Mouse (Mus musculus) forebrain, embryonic 13.5 days (tissue): ENCODE results near the gene Ly6c2. TPM values are rescaled to one million over a fixed set of nuclear protein-coding genes. Genes with fewer than 3 reads are reported as not detected.
"Not testable (repeated sequence)": the region's sequence is repeated elsewhere in the genome, so short reads cannot be mapped to it uniquely, and the experiment has no call there.

Experiments
- ATAC-seq: fragments of 200-750 bp; cut with Nextera tagmentation; 2 replicates; pipeline ENCODE4 v1.8.0; 2017
- H3K27ac ChIP-seq: fragments of 300-500 bp; sonication (generic); 2 replicates; pipeline ENCODE4 v1.5.1; 2015; ENCODE audit warnings: inconsistent platforms, mild to moderate bottlenecking, moderate library complexity
- H3K27me3 ChIP-seq: fragments of 300-500 bp; sonication (generic); 2 replicates; pipeline ENCODE4 v1.6.1; 2015; ENCODE audit warnings: mild to moderate bottlenecking, inconsistent platforms
- H3K36me3 ChIP-seq: fragments of 300-500 bp; sonication (generic); 2 replicates; pipeline ENCODE4 v1.6.1; 2015; ENCODE audit warnings: mild to moderate bottlenecking, inconsistent platforms; ENCODE audit not compliant: poor library complexity, severe bottlenecking
- H3K4me1 ChIP-seq: fragments of 300-500 bp; sonication (generic); 2 replicates; pipeline ENCODE4 v1.6.1; 2015; ENCODE audit warnings: inconsistent platforms
- H3K4me2 ChIP-seq: fragments of 300-500 bp; sonication (generic); 2 replicates; pipeline ENCODE4 v1.6.1; 2015; ENCODE audit warnings: inconsistent platforms, mild to moderate bottlenecking, moderate library complexity
- H3K4me3 ChIP-seq: fragments of 300-500 bp; sonication (generic); 2 replicates; pipeline ENCODE4 v1.5.1; 2015; ENCODE audit warnings: mild to moderate bottlenecking, inconsistent platforms
- H3K9ac ChIP-seq: fragments of 300-500 bp; sonication (generic); 2 replicates; pipeline ENCODE4 v1.6.1; 2015; ENCODE audit warnings: mild to moderate bottlenecking, inconsistent platforms
- H3K9me3 ChIP-seq: fragments of 300-500 bp; sonication (generic); replicated peaks from 2 replicates; pipeline ENCODE4 v1.6.1; 2016; ENCODE audit warnings: inconsistent platforms
- WGBS: fragments of 180-500 bp; shearing (Covaris S2); methylation state at CpG from one replicate; pipeline ENCODE4 v1.1.7; 2015; 5-methylcytosine and 5-hydroxymethylcytosine counted together
- polyA plus RNA-seq: library from polyadenylated mRNA; unstranded; fragments of >200 nt; fragmentation: Nextera tagmentation; extraction: Ambion mirVana; gene quantifications from 2 replicates; pipeline ENCODE4 v1.2.1, GENCODE M21; 2015

Ly6c2 gene
- polyA plus RNA-seq, result not detected in 2 replicates

- ATAC-seq, H3K4me1 ChIP-seq, H3K27ac ChIP-seq, H3K4me3 ChIP-seq, H3K36me3 ChIP-seq, H3K9me3 ChIP-seq, H3K9ac ChIP-seq, H3K4me2 ChIP-seq, H3K27me3 ChIP-seq: not testable (repeated sequence)
- WGBS, result 83% methylated on average over 1 of the region's 1 CpGs
These were observed at the start of gene Ly6c2 for GRCm38 (mm10) chr15:75111861-75112630. Gene Ly6c2 (minus strand): TSS chr15:75111970.

- Histone ChIP-seq H3K4me2 (no peak overlapping the region), H3K9ac (no peak overlapping the region), H3K27ac (no peak overlapping the region), H3K4me3 (no peak overlapping the region), H3K36me3 (no peaks in the 10 kb centered on the region), H3K4me1 (no peaks in the 10 kb centered on the region), H3K9me3 (no peaks in the 10 kb centered on the region; the same call in 1 of the 2 replicates), H3K27me3 (no peaks in the 10 kb centered on the region)
- 54% methylated on average over 1 of the region's 1 CpGs for WGBS
- ATAC-seq, result no peak
These were observed 45.9 kb upstream of the Ly6c2 start for GRCm38 (mm10) chr15:75157646-75158045.

GRCm38 (mm10) chr15:75154940-75155339 lies 43.2 kb upstream of the Ly6c2 start, which contains the start of gene Ly6g:
Gene Ly6g (plus strand): TSS chr15:75155240.
- Histone ChIP-seq H3K9me3 (no peaks in the 10 kb centered on the region; the same call in 1 of the 2 replicates), H3K4me2 (no peak within 1 kb of the TSS), H3K27ac (no peak within 1 kb of the TSS), H3K9ac (no peak within 1 kb of the TSS), H3K36me3 (no peaks in the 10 kb centered on the region), H3K27me3 (no peaks in the 10 kb centered on the region), H3K4me3 (no peak within 1 kb of the TSS), H3K4me1 (no peaks in the 10 kb centered on the region)
- 95% methylated on average over 1 of the region's 1 CpGs for WGBS
- no peak for ATAC-seq

GRCm38 (mm10) chr15:75153087-75153486 lies 41.3 kb upstream of the Ly6c2 start:
- H3K4me2 ChIP-seq, result no peak overlapping the region
- ATAC-seq, result no peak

GRCm38 (mm10) chr15:75143735-75144134 lies 32.0 kb upstream of the Ly6c2 start:
- Histone ChIP-seq H3K27ac (no peak overlapping the region), H3K4me3 (no peak overlapping the region), H3K9ac (no peak overlapping the region), H3K27me3 (no peaks in the 10 kb centered on the region), H3K9me3 (no peaks in the 10 kb centered on the region), H3K36me3 (no peaks in the 10 kb centered on the region), H3K4me2 (no peak overlapping the region), H3K4me1 (no peaks in the 10 kb centered on the region)
- ATAC-seq, result no peak
- WGBS, result 65% methylated on average over 3 of the region's 3 CpGs

More at GRCm38 (mm10) chr15:75153087-75153486, 41.3 kb upstream of the Ly6c2 start:
- Histone ChIP-seq H3K27ac (no peak overlapping the region), H3K27me3 (no peaks in the 10 kb centered on the region), H3K36me3 (no peaks in the 10 kb centered on the region), H3K4me3 (no peak overlapping the region), H3K4me1 (no peaks in the 10 kb centered on the region), H3K9ac (no peak overlapping the region), H3K9me3 (no peaks in the 10 kb centered on the region)

- 45% methylated on average over 6 of the region's 6 CpGs for WGBS
- not testable (repeated sequence) for H3K27me3 ChIP-seq, H3K36me3 ChIP-seq, H3K4me3 ChIP-seq, H3K27ac ChIP-seq, H3K9me3 ChIP-seq, H3K4me2 ChIP-seq, H3K4me1 ChIP-seq, ATAC-seq, H3K9ac ChIP-seq
These were observed 30.1 kb upstream of the Ly6c2 start for GRCm38 (mm10) chr15:75141812-75142360.

GRCm38 (mm10) chr15:75137739-75138138 lies 26.0 kb upstream of the Ly6c2 start:
- not testable (repeated sequence) for H3K4me1 ChIP-seq, H3K27ac ChIP-seq, H3K4me3 ChIP-seq, H3K4me2 ChIP-seq, H3K9me3 ChIP-seq, H3K27me3 ChIP-seq, H3K9ac ChIP-seq, H3K36me3 ChIP-seq, ATAC-seq
- WGBS, result 80% methylated on average over 3 of the region's 3 CpGs

- WGBS, result 70% methylated on average over 2 of the region's 2 CpGs
These were observed 23.5 kb upstream of the Ly6c2 start for GRCm38 (mm10) chr15:75135090-75135783.

GRCm38 (mm10) chr15:75132346-75132745 lies 20.6 kb upstream of the Ly6c2 start:
- 87% methylated on average over 2 of the region's 2 CpGs for WGBS
- H3K4me1 ChIP-seq, result not testable (repeated sequence)

More at GRCm38 (mm10) chr15:75135090-75135783, 23.5 kb upstream of the Ly6c2 start:
- not testable (repeated sequence) for H3K9me3 ChIP-seq, H3K27ac ChIP-seq, H3K4me1 ChIP-seq, H3K27me3 ChIP-seq, H3K9ac ChIP-seq, H3K4me3 ChIP-seq, H3K36me3 ChIP-seq, ATAC-seq, H3K4me2 ChIP-seq

GRCm38 (mm10) chr15:75120066-75120465 lies 8.3 kb upstream of the Ly6c2 start:
- Histone ChIP-seq H3K9ac (no peak overlapping the region), H3K27me3 (no peaks in the 10 kb centered on the region), H3K4me3 (no peak overlapping the region), H3K36me3 (no peaks in the 10 kb centered on the region), H3K27ac (no peak overlapping the region), H3K4me1 (no peaks in the 10 kb centered on the region), H3K4me2 (no peak overlapping the region), H3K9me3 (no peaks in the 10 kb centered on the region)
- 12% methylated on average over 2 of the region's 2 CpGs for whole genome bisulfite sequencing
- ATAC-seq, result no peak

More at GRCm38 (mm10) chr15:75132346-75132745, 20.6 kb upstream of the Ly6c2 start:
- H3K27ac ChIP-seq, H3K4me2 ChIP-seq, ATAC-seq, H3K9ac ChIP-seq, H3K9me3 ChIP-seq, H3K4me3 ChIP-seq, H3K27me3 ChIP-seq, H3K36me3 ChIP-seq: not testable (repeated sequence)

- ATAC-seq, result not testable (repeated sequence)
These were observed 7.0 kb upstream of the Ly6c2 start for GRCm38 (mm10) chr15:75118742-75119141.

GRCm38 (mm10) chr15:75117481-75117880 lies 5.7 kb upstream of the Ly6c2 start:
- H3K9ac ChIP-seq, ATAC-seq, H3K27me3 ChIP-seq, H3K36me3 ChIP-seq, H3K27ac ChIP-seq, H3K4me1 ChIP-seq, H3K4me2 ChIP-seq, H3K4me3 ChIP-seq, H3K9me3 ChIP-seq: not testable (repeated sequence)
- 93% methylated on average over 5 of the region's 5 CpGs for WGBS

More at GRCm38 (mm10) chr15:75118742-75119141, 7.0 kb upstream of the Ly6c2 start:
- not testable (repeated sequence) for H3K4me2 ChIP-seq, H3K27ac ChIP-seq, H3K27me3 ChIP-seq, H3K4me3 ChIP-seq, H3K9me3 ChIP-seq, H3K9ac ChIP-seq, H3K4me1 ChIP-seq, H3K36me3 ChIP-seq
- 15% methylated on average over 5 of the region's 7 CpGs for WGBS
